Mouse (Mus musculus) spleen, adult 18-20 months (tissue): ENCODE data around the gene Prrc2a.
A peak's percentile ranks its signal among the peaks of the same experiment; 100 is the strongest.

Experiments used
- DNase-seq, 2 experiments: peaks; one replicate each; pipeline ENCODE4 v3.0.0; 2022; ENCODE audit warnings: mixed read lengths in 2 of 2

The Prrc2a gene

DNA sequence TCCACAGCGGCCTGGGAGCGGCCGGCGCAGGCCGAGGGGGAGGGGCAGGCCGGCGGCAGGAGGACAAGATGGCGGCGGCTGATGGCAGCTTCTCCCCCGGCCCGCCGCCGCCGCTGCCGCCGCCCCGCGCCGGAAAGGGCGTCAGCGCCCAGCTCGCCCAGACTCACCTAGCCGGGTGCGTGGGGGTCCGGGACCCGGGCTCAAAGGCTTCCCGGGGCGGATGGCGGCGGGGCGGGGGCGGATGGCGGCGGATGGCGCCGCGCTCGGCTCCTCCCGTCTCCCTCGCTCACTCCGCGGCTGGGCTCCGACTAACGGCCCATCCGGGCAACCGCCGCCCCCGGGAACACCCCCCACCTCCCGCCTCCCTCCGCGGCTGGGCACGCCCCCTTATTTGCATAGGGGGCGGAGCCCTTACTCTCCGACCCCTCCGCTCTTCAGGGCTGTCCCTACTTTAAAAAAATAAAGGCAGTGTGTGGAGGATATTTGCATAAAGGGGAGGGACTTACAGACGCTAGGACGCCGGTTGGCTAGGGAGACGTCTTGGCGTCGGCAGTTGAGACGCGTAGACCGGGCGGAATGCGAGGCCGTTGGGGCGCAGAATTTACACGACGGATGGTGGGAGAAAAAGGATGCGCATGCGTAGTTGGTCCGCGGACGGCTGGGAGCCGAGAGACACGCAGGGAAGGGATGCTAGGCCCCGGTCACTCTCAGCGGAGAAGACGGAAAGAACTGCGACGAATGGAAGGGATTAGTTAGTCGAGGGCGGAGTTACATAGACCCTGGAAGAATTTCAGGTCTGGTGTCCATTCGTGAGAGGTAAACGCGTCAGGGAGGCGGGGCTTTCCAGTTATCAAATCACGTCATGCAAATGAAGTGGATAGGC lies at the start of gene Prrc2a:
Gene Prrc2a, minus strand, starts transcription at position 330 of the 883 bp plus-strand sequence.
- peak; percentile 94 for DNase-seq

DNA sequence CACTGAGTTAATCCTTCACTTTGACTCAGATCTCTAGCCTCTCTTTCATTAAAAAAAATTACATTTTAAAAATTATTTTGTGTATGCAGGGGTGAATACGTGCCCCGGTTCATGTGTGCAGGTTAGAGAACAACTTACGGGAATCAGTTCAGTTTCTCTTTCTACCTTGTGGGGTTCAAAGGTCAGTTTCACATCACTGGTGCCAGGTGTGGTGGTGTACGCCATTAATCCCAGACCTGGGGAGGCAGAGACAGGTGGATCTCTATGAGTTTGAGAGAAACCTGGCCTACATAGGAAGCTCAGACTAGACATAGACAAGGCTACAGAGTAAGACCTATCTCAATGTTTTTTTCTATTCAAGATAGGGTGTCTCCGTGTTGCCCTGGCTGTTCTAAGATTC lies 48.4 kb upstream of the Prrc2a start:
- no peak for DNase-seq

DNA sequence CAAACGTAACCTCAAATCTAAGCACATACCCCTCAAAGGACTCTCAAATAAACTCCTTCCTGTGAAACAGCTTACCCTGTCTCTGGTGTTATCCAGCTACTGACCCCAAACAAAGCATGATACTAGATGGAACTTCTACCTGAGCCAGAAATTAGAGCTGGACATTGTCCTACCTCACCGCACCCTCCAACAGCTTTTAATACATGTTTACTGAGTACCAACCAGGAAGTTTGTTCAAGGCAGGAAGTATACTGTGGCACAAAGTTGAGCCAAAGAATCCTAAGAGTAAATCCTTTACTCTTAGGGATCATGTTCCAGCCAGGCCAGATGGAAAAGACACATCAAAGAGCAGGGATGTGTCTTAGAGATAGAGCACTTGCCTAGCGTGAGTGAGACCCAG lies 45.9 kb upstream of the Prrc2a start:
- DNase-seq: no peak

DNA sequence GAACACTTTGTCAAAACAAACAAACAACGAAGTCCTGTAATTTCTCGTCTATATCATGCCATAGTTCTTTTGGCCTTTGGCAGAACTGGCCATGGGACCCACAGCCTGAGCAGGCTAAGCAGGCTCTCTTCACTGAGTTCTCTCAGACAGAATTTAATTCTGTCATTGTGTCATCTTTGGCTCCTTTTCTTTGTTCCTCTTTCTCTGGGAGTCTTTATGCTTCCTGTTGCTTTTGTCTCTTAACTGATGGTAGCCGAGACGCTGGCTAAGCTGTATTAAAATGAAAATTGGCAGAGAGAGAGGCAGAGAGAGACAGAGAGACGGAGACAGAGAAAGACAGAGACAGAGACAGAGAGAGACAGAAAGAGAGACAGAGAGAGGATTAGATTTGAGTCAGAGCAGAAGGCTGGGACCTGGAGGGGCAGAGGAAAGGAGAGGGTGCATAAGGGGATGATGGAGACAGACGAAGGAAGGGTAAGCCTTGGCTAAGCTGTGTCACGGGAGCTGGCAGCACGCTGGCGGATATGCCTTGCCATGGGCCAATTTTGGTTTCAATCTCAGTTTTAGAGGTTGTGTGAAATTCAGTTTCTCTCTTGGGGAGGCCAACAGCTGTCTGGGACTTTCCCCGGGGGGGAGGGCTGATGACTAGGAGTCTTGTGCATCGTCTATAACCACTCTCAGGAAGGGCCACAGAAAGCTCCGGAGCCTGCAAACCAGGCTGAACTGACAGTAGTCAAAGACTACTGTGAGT lies 45.3 kb upstream of the Prrc2a start:
- peak; percentile 67 to 73 for DNase-seq

DNA sequence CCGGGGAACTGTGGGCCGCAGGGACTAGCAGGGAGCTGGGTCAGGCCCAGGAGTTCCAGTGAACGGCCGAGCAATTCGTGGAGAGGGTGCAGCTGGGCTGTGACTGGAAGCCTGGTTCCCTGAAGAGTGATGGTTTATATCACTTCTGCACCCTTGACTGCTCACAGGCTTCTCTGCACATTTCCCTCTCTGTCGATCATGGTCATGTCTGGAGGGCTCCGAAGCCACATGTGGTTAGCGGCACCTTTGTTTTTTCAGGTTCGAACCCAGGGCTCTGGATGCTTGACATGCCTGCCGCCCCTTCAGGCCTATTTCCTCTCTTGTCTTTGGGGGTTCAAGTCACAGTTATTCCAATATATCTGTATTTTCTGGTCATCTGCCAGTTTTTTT lies 40.7 kb upstream of the Prrc2a start:
- no peak for DNase-seq

DNA sequence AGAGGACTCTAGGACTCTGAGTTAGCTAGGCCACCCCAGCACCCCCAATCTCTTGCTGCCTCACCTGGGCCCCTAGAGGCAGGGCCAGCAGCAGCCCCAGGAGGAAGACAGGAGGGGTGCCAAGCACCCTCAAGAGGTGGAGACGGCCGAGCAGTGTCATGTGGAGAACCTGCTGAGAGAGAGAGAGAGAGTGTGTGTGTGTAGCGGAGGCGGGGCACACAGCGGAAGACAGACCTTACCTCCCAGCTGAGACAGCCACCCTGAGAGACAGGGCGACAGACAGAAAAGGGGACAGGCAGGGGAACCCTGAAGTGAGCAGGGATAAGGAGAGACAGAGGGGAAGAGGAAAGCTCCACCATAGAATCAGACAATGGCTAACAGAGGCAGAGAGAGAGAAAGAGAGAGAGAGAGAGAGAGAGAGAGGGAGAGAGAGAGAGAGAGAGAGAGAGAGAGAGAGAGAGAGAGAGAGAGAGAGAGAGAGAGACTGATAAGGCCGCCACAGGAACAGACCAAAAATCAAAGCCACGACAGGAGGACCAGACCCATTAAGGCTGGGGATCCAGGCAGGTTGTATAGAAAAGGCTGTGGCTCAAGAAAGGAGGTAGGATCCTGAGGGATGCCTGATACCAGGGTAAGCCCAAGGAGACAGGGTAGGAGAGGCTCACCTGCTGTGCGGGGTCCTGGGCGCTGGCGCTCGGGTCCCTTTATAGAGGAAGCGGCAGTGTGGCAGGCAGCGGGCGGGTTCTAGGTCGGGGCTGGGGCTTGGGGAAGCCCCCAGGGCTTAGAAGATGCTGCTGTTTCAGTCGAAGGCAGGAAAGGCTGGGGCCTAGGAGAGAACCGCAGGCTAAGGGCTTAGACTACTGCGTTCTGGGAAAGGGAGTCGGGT lies 40.0 kb upstream of the Prrc2a start, which contains the start of gene Lta:
Gene Lta, minus strand, starts transcription at position 858 of the 886 bp plus-strand sequence.
- DNase-seq: peak; percentile 68 to 73

DNA sequence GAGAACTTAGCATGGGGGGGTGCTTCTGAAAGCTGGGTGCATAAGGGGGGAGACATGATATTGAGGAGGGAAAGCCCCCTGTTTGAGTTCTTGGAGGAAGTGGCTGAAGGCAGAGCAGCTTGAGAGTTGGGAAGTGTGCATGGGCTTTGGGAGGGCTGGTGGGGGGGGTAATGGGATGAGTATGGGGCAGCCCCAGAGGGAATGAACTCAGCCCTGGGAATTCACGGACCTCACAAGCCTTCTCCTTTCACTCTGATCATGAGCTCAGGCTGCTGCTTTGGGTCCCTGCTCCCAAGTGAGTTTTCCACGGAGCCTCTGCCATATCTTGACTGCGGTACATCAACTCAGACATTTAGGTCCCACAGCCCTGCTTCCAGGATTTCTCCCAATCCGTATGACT lies 37.7 kb upstream of the Prrc2a start:
- DNase-seq: no peak

DNA sequence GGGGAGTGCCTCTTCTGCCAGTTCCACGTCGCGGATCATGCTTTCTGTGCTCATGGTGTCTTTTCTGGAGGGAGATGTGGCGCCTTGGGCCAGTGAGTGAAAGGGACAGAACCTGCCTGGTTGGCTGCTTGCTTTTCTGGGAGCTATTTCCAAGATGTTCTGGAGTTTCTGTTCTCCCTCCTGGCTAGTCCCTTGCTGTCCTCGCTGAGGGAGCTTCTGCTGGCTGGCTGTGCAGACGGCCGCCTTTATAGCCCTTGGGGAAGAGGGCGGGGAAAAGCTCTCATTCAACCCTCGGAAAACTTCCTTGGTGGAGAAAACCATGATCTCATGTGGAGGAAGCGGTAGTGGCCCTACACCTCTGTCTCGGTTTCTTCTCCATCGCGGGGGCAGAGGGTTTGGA lies 37.1 kb upstream of the Prrc2a start, which contains the start of gene Tnf:
Gene Tnf, minus strand, starts transcription at position 221 of the 400 bp plus-strand sequence.
- DNase-seq: peak; percentile 62 to 76

DNA sequence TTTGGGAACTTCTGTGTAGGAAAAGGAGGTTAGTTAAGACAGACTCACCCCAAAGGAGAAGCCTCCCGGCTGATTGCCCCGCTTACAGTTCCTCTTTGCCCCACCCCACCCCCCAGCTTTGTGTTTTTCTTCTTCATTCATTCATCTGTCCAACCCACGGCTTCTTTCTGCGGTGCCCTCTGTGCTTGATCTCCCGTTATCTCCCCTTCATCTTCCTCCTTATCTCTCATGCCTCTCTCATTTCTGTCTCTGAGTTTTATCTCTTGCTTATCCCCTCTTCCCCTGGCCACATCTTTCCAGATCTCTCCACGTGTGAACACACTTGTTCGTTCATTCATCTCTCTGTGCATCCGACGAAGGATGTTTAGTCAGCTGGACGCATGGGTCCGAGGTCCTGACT lies 36.4 kb upstream of the Prrc2a start:
- DNase-seq: peak in 1 of 2 experiments; percentile 39

DNA sequence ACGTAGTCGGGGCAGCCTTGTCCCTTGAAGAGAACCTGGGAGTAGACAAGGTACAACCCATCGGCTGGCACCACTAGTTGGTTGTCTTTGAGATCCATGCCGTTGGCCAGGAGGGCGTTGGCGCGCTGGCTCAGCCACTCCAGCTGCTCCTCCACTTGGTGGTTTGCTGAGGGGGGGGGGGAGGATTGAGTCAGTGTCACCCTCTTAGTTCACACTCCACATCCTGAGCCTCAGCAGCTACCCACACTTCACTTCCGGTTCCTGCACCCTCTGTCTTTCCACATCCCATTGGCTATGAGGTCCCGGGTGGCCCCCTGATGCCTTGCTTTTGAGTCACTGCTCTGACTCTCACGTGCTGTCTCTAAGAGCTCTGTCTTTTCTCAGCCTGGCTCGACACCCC lies 35.7 kb upstream of the Prrc2a start:
- DNase-seq: peak in 1 of 2 experiments; percentile 58

DNA sequence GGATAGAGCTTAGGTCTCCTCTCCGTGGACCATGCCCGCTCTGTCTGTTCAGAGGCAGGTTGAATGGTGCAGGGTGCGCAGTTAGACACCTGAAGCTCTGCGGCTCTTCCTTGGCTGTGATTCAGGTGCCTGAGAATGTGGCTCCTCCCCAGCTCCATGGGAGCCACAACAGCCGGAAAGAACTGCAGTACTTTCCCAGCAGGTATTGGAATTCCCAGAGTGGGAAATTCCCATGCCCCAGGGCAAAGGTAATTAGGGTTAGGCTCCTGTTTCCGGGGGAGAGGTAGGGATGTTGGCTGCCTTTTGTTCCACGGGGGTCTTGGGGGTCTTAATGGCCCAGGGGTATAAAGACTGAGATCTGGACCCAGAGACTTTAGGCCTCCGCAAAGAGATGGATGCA lies 34.2 kb upstream of the Prrc2a start:
- DNase-seq: no peak

DNA sequence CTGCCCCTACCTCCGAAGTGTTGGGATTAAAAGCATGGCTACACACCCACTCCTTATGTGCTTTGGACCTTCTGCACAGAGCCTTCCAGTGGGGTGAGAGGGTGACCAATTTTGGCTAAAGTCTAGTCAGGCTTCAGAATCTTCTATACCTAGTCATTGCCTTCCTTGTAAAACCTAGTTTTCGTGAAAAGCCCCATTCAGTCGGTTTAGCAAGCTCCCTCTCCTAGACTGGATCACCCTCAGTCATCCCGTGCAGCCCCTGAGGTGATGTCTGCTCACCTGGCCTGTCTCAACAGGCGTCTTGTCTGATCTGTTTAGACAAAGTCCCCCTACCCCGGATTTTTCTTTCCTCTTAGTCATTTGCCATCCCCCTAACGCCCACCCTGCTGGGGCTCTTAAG lies 33.3 kb upstream of the Prrc2a start:
- DNase-seq: no peak

DNA sequence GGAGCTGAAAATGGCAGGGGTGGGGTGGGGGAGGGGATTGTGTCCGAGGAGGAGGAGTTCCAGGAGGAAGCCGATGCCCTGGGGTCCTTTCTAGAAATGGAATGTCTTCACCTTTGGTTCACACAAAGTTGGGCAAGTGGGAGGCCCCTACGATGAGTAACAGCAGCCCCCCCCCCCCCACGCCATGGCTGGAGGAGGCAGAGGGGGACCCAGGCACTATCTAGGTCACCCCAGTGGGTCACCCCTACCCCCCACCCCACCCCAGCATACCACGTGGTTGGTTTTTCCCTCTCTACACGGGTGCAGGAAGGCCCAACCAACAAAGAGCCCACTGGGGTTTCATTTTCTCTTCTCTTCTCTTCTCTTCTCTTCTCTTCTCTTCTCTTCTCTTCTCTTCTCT lies 32.4 kb upstream of the Prrc2a start:
- DNase-seq: no peak

DNA sequence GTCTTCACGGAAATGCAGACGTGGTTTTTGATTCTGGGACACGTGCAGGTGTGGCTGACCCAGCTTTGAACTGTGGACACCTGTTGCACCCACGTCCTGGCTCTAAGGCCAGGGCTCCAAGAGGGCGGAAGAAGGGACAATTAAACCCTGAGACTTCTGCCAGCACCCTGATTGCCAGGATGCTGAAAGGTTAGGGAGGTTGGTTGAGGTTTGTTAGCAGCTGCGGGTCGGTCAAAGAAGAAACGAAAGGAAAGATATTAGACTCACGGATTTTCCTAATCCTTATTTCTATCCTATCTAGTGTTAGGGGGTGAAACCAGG lies 31.6 kb upstream of the Prrc2a start:
- no peak for DNase-seq

DNA sequence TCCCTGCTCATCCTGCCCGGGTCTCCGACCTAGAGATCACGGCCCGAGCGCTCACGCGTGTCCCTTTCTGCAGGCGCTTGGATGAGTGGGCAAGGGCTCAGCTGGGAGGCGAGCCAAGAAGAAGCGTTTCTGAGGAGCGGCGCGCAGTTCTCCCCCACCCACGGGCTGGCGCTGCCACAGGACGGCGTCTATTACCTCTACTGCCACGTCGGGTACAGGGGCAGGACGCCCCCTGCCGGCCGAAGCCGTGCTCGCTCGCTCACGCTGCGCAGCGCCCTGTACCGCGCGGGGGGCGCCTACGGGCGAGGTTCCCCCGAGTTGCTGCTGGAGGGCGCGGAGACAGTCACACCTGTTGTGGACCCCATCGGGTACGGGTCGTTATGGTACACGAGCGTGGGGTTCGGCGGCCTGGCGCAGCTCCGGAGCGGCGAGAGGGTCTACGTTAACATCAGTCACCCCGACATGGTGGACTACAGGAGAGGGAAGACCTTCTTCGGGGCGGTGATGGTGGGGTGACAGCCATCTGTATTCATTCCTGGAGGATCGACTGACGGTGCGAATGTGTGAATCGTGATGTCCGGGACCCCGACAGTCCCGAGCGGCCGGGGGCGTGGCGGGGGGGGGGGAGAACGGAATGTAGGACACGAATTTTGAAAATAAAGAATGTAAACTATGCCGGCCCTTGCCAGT lies 31.1 kb upstream of the Prrc2a start:
- peak; percentile 83 to 93 for DNase-seq

DNA sequence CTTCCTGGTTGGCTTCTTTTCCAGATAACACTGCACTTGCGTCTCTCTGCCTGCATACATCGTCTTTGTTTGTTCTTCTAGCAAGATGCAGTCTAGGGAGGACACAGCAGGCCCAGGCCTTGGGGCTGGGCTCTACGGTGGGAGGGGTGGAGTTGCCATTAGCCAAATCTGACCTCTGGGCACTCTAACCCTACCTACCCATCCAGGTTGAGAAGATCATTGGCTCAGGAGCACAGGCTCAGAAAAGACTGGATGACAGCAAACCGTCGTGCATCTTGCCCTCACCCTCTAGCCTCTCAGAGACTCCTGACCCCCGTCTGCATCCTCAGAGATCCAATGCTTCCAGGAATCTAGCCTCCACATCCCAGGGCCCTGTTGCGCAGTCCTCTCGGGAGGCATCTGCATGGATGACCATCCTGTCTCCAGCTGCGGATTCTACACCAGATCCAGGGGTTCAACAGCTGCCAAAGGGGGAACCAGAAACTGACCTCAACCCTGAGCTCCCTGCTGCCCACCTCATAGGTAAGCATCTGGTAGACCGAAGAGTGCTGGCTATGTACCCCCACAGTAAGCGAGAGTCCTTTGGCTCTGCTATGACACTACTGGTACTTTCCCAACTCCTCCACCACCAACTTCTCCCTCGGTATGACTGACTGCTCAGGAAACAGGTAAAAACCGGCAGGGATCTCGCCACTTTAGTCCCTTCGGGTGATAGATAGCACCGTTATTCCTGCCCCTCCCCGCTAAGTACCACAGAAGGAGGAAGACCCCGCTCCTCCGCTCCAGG lies 30.3 kb upstream of the Prrc2a start:
- DNase-seq: peak; percentile 49 to 58

DNA sequence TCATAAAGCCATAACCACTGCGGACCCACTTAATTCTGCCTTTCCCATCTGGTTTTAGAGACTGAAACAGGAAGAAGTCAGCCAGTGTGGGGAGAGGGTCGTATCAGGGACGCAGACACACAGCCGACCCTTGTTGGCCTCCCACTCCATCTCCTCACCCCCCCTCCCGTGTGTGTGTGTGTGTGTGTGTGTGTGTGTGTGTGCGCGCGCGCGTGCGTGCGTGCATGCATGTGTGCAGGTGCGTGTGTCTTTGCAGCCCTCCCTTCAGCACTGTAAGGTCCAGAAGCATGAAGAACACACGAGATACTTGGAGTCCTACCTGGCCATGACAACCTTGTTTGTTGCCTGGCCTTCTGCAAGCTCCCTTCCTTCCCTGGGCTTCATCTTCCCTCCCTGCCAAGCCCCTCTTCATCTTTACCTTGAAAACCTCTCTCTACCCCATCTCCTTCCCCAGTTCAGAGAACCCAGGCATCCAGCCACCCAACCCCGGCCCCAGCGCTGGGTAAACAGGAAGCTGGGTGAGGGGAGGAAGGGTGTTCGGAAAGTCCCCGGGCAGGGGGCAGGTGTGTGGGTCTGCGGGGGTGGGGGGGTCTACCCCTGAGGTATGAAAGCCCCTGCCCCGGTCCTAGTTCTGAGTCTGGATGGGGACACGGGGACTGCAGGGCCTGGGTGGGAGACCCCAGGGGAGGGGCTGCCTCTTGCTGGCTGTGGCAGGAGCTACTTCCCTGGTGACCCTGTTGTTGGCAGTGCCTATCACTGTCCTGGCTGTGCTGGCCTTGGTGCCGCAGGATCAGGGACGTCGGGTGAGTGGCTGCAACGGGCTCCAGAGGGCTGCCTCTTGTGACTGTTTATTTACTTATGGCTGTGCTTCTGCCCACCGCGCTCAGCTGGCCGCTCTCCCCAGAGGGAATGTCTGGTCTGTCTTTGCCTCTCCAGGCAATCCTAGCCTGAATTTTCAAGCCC lies 29.5 kb upstream of the Prrc2a start, which contains the start of gene Ltb:
Gene Ltb, plus strand, starts transcription at position 559 of the 963 bp plus-strand sequence.
- peak; percentile 77 to 86 for DNase-seq

DNA sequence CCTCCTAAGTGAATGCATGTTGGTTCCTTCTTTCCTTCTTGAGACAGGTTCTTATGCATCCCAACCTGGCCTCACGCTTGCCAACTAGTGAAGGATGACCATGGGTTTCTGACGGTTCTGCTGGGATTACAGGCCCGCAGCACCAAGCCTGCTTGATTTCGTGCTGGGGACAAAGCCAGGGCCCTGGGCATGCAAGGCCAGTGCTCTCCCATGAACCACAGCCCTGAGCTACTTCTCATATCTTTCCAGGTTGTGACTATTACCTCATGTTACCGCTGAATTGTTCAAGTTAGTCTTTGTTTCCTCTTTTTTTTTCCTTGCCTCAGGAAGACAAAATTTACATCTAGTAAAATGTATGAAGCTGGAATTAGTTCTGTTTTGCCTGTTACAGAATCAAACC lies 28.2 kb upstream of the Prrc2a start:
- DNase-seq: no peak

DNA sequence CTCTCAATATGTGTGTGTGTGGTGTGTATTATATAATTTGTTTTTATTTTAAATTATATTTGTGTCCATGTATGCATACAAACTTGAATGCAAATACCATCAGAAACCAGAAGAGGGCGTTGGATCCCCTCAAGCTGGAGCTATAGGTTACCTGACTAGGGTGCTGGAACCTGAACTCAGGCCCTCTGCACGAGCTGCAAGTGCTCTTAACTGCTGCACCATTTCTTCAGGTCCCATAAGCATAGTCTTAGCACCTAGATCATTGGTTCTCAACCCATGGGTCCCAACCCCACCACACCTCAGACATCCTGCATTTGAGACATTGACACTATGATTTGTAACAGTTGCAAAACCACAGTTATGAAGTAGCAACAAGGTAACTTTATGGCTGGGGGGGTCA lies 27.0 kb upstream of the Prrc2a start:
- no peak for DNase-seq

DNA sequence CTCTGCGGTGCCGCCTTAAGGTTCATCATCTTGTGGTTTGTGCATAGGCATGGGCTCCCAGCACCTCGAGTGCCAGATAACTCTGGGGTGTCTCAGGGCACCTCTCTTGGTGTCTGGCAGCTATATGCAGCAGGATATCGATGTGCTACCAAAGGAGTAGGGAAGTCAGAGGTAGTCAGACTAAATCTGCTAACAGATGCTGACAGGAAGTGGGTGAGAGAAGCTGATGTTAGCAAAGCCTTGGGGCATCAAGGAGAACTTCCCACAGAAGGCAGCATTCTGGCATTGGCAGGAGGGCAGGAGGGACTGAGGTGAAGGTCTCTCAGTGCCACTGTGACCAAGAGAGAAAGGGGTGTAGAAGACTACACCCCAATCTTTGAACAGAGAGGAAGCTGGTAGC lies 25.4 kb upstream of the Prrc2a start:
- peak; percentile 45 to 56 for DNase-seq
